Mouse (Mus musculus): ENCODE results near the gene Mef2d. TPM values are rescaled to one million over a fixed set of nuclear protein-coding genes. Genes with fewer than 3 reads are reported as not detected.

Gene Mef2d
- polyA plus RNA-seq, 1 experiment from 2014 or later = 17.7 TPM

DNA sequence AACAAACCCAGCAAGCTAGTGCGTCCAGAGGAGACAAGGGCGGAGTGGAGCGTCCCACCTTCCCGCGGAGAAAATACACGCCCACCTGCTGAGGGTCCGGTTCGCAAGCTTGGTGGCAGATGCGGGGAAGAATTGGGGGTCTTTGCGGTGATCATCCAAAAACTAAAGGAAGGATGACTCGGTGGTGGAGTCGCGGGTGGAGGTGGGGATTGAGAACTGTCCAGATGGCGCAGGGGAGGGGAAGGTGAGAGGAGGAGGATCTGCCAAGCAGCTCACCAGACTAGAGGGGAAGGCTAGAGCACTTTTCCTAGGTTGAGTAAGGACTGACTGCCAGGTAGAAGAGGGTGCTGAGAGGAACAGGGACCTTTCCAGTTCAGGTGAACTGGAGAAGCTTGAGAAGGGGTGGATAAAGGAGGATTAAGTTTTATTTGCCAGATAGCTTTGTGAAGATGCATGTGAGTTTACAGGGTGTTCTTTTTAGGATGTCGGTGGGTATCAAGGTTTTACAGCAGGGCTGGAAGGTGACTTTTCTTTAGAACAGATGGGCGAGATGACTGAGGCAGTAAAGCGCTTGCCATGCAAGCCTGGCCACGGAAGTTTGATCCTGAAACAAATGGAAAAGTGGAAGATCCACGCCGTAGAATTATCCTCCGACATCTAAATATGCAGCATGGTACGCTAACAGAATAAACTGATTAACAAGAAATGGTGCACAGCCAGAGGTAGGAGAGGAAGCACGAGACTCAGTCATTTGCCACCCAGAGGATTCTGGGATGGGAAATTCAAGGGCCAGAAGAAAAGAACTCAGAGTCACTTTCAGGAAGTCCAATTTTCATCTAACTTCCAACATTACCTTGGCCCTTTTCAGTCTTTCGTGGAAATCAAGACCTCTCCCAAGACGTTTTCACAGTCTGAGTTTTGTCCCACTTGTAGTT, 2.7 kb upstream of the Mef2d start:
- 19% methylated on average over 25 of the region's 25 CpGs for WGBS
- H3K4me1 ChIP-seq = peaks cover 45% of the 10 kb centered on the region
- peak overlapping the region; percentile 81 for H3K4me2 ChIP-seq

GRCm38 (mm10) chr3:88140178-88140902, 1.8 kb upstream of the Mef2d start:
- no peak for ATAC-seq (ENCODE audit: insufficient read depth, low FRiP score, low read depth)
- 5% methylated on average over 11 of the region's 11 CpGs for WGBS
- Histone ChIP-seq H3K4me1 (peaks cover 53% of the 10 kb centered on the region), H3K27me3 (replicated peaks) (no peaks in the 10 kb centered on the region), H3K27ac (peak overlapping the region; percentile 100), H3K4me2 (peak overlapping the region; percentile 81), H3K4me3 (replicated peaks) (peak overlapping the region; percentile 59; the same call in 1 of the 2 replicates), H3K36me3 (no peaks in the 10 kb centered on the region), H3K9me3 (no peaks in the 10 kb centered on the region), H3K9ac (no peak overlapping the region)

More for the DNA sequence above, 2.7 kb upstream of the Mef2d start:
- H3K9ac ChIP-seq = peak overlapping the region; percentile 23; the same call in 1 of the 2 replicates
- H3K36me3 ChIP-seq = no peaks in the 10 kb centered on the region
- peak overlapping the region; percentile 59 for H3K4me3 ChIP-seq (replicated peaks)
- no peak for ATAC-seq (ENCODE audit: insufficient read depth, low FRiP score, low read depth)
- H3K27ac ChIP-seq = peak overlapping the region; percentile 100
- H3K9me3 ChIP-seq = no peaks in the 10 kb centered on the region
- no peaks in the 10 kb centered on the region for H3K27me3 ChIP-seq (replicated peaks)

GRCm38 (mm10) chr3:88140903-88141430, 1.2 kb upstream of the Mef2d start:
- Histone ChIP-seq H3K9me3 (no peaks in the 10 kb centered on the region), H3K36me3 (no peaks in the 10 kb centered on the region), H3K27ac (peak overlapping the region; percentile 100), H3K4me2 (peak overlapping the region; percentile 81), H3K4me3 (replicated peaks) (no peak overlapping the region), H3K27me3 (replicated peaks) (no peaks in the 10 kb centered on the region), H3K9ac (no peak overlapping the region), H3K4me1 (peaks cover 59% of the 10 kb centered on the region)
- no peak for ATAC-seq (ENCODE audit: insufficient read depth, low FRiP score, low read depth)
- WGBS = 32% methylated on average over 6 of the region's 6 CpGs

DNA sequence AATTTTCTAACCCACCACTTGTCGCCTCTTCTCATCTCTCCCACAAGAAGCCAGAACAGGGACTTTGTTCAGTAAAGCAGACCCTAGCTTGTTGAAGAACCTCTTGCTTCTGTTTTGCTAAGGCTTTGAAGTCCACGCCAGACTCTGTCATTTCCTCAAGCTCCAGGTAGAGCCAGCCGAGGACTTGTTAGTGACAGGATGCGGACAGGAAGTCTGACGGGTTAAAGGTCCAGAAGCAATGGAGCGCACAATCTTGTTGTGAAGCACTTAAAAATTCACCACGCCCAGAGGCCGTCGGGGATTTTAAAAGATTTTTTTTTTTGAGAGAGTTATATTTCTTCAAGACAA, 759 bp upstream of the Mef2d start:
- H3K36me3 ChIP-seq = no peaks in the 10 kb centered on the region
- WGBS = 9% methylated on average over 9 of the region's 9 CpGs
- no peak for ATAC-seq (ENCODE audit: insufficient read depth, low FRiP score, low read depth)
- no peaks in the 10 kb centered on the region for H3K9me3 ChIP-seq
- H3K27me3 ChIP-seq (replicated peaks) = no peaks in the 10 kb centered on the region
- H3K4me1 ChIP-seq = peaks cover 63% of the 10 kb centered on the region
- peak overlapping the region; percentile 10; the same call in 1 of the 2 replicates for H3K9ac ChIP-seq
- peak overlapping the region; percentile 81 for H3K4me2 ChIP-seq
- peak overlapping the region; percentile 100 for H3K27ac ChIP-seq
- H3K4me3 ChIP-seq (replicated peaks) = peak overlapping the region; percentile 94

DNA sequence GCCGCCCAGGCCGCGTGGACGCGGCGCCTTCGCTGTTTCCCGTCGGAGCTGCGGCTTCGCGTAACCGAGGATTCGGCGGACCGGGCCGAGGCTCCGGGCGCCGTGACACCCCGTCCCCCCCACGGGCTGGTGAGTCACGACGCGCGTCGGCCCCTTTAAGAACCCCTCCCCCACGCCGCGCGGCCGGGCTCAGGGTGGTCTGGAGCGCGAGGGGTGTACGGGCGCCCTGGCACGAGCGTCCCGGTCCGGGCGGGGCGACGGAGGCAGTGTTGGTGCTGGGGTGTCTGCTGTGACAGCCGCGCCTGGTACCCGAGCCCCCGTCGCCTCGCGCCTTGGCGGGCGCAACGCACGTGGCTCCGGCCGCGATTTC, 359 bp downstream of the Mef2d start:
- peak overlapping the region; percentile 94 for H3K4me3 ChIP-seq (replicated peaks)
- H3K9ac ChIP-seq = peak overlapping the region; percentile 92
- WGBS = under 1% methylated on average over 57 of the region's 57 CpGs
- no peaks in the 10 kb centered on the region for H3K9me3 ChIP-seq
- H3K27ac ChIP-seq = peak overlapping the region; percentile 100
- H3K27me3 ChIP-seq (replicated peaks) = no peaks in the 10 kb centered on the region
- H3K36me3 ChIP-seq = no peaks in the 10 kb centered on the region
- H3K4me2 ChIP-seq = peak overlapping the region; percentile 81
- ATAC-seq (ENCODE audit: insufficient read depth, low FRiP score, low read depth) = no peak
- H3K4me1 ChIP-seq = peaks cover 68% of the 10 kb centered on the region

GRCm38 (mm10) chr3:88142916-88143771, 972 bp downstream of the Mef2d start:
- WGBS = under 1% methylated on average over 33 of the region's 33 CpGs
- Histone ChIP-seq H3K36me3 (no peaks in the 10 kb centered on the region), H3K4me3 (replicated peaks) (peak overlapping the region; percentile 94), H3K27ac (peak overlapping the region; percentile 100), H3K27me3 (replicated peaks) (no peaks in the 10 kb centered on the region), H3K4me1 (peaks cover 73% of the 10 kb centered on the region), H3K4me2 (peak overlapping the region; percentile 81), H3K9me3 (no peaks in the 10 kb centered on the region), H3K9ac (peak overlapping the region; percentile 92)
- peak; percentile 8; the same call in 1 of the 2 replicates for ATAC-seq (ENCODE audit: insufficient read depth, low FRiP score, low read depth)

DNA sequence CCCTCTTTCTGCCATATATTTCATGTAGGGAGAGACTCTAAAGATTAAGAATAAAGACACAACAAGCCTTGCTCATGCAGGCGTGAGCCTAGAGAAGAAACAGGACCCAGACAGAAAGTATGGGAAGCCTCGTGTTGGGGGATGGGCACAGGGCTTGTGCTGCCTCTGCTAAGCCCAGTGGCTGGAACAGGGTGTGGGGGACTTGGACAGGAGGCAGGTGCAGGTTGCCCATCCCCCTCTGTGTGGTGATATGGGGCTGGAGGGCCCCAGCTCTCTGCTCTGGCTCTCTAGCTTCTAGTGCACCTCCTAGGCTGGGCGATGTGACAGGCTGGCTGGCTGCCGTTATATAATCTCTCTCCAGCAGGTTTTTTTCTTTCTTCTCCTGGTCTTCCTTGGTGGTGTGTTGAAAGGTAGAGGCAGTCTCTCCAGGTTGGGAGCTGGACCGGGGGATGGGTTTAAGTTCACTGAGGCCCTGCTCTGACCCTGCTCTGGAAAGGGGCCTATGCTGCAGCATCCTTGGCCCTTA, 1.9 kb downstream of the Mef2d start:
- H3K27ac ChIP-seq = peak overlapping the region; percentile 100
- no peak for ATAC-seq (ENCODE audit: insufficient read depth, low FRiP score, low read depth)
- no peaks in the 10 kb centered on the region for H3K36me3 ChIP-seq
- WGBS = 19% methylated on average over 5 of the region's 5 CpGs
- H3K4me1 ChIP-seq = peaks cover 81% of the 10 kb centered on the region
- no peaks in the 10 kb centered on the region for H3K27me3 ChIP-seq (replicated peaks)
- peak overlapping the region; percentile 0; the same call in 1 of the 2 replicates for H3K9ac ChIP-seq
- H3K9me3 ChIP-seq = no peaks in the 10 kb centered on the region
- peak overlapping the region; percentile 94 for H3K4me3 ChIP-seq (replicated peaks)
- H3K4me2 ChIP-seq = peak overlapping the region; percentile 81

DNA sequence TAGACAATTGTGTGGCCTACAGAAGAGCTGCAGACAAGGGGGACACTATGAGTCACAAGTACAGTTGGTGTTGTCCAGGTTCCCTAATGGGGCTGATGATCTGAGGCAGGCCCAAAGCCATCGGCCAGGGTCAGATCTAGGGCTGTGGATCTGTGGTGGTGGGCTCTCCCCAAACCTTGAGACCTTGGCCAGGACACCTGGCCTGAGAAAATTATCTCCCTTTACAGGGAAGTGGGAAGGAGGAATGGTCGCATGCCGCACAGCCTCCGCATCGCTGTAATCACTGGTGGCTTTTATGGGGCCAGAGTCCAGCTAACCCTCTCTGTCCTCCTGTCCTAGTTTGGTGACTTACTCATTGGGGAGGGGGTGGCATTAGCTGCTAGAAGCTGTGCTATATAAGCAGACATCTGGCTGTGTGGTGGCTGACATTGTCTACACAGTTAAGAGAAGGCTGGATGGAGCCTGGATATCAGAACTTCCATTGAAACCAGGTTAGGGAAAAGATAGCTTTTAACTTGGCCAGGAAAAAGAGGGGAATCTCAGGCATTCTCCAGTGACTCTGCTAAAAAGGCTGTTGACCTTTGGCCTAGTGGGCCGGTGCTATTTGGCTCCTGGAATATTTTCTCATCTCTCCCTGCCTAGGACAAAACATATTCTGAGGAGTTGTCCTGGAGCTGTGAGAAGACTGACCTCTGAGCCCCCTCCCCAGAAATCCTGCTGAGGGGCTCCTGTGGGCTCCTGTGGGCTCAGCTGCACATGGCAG, 2.7 kb downstream of the Mef2d start:
- H3K4me1 ChIP-seq = peaks cover 81% of the 10 kb centered on the region
- peak overlapping the region; percentile 100 for H3K27ac ChIP-seq
- peak overlapping the region; percentile 81 for H3K4me2 ChIP-seq
- H3K4me3 ChIP-seq (replicated peaks) = peak overlapping the region; percentile 94
- no peak overlapping the region for H3K9ac ChIP-seq
- H3K9me3 ChIP-seq = no peaks in the 10 kb centered on the region
- H3K36me3 ChIP-seq = no peaks in the 10 kb centered on the region
- 62% methylated on average over 6 of the region's 6 CpGs for WGBS
- ATAC-seq (ENCODE audit: insufficient read depth, low FRiP score, low read depth) = no peak
- H3K27me3 ChIP-seq (replicated peaks) = no peaks in the 10 kb centered on the region

DNA sequence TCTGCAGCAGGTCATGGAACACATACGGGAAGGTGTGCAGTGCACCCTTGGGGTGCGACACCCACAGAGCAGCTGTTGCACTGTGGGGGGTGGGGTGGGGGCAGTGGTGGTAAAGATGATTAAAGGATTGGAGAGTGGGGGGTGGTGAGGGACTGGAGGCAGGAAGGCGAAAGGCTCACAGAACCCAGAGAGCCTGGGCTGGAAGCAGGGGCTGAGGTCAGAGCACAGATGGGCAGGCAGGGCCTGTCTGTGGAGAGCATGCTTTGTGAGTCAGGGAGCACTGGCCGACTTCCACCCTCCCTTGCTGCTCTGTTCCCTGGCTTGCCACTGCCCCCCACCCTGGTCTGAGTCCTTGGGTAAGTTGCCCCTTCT, 3.2 kb downstream of the Mef2d start:
- peak overlapping the region; percentile 81 for H3K4me2 ChIP-seq
- no peaks in the 10 kb centered on the region for H3K36me3 ChIP-seq
- no peaks in the 10 kb centered on the region for H3K9me3 ChIP-seq
- ATAC-seq (ENCODE audit: insufficient read depth, low FRiP score, low read depth) = no peak
- peaks cover 81% of the 10 kb centered on the region for H3K4me1 ChIP-seq
- 25% methylated on average over 4 of the region's 4 CpGs for WGBS
- H3K27ac ChIP-seq = peak overlapping the region; percentile 26; the same call in 1 of the 2 replicates
- no peak overlapping the region for H3K9ac ChIP-seq
- H3K4me3 ChIP-seq (replicated peaks) = 0 out of 2 replicates have a peak overlapping the region, but pooled peaks have one; percentile 94
- H3K27me3 ChIP-seq (replicated peaks) = no peaks in the 10 kb centered on the region

- Histone ChIP-seq H3K9me3 (no peaks in the 10 kb centered on the region), H3K4me2 (peak overlapping the region; percentile 81), H3K36me3 (no peaks in the 10 kb centered on the region), H3K4me1 (peaks cover 81% of the 10 kb centered on the region), H3K27me3 (replicated peaks) (no peaks in the 10 kb centered on the region), H3K4me3 (replicated peaks) (no peak overlapping the region), H3K27ac (peak overlapping the region; percentile 26; the same call in 1 of the 2 replicates), H3K9ac (no peak overlapping the region)
- WGBS = 44% methylated on average over 5 of the region's 5 CpGs
- no peak for ATAC-seq (ENCODE audit: insufficient read depth, low FRiP score, low read depth)
These were observed 3.8 kb downstream of the Mef2d start for GRCm38 (mm10) chr3:88145952-88146351.

Data from stomach, embryonic 15.5 days (tissue).